Mouse (Mus musculus) myocyte (in vitro differentiated cells): ENCODE results near the gene Nelfb.

Experiments used
- E2F4 ChIP-seq: IDR thresholded peaks from one replicate; pipeline ENCODE4 v1.6.1; 2011; ENCODE audit warnings: mild to moderate bottlenecking, control low read depth, moderate library complexity; ENCODE audit not compliant: insufficient read depth
- MAX ChIP-seq: IDR thresholded peaks from one replicate; pipeline ENCODE4 v1.6.1; 2011; ENCODE audit warnings: low read depth, mild to moderate bottlenecking, control low read depth
- MYOD1 ChIP-seq, 3 experiments: IDR thresholded peaks; one replicate each; pipeline ENCODE4 v1.6.1; 2011; ENCODE audit warnings: control low read depth in 2 of 3, low read depth in 2 of 3, mild to moderate bottlenecking in 2 of 3, moderate library complexity in 1 of 3; ENCODE audit not compliant: insufficient read length in 2 of 3, control insufficient read depth in 1 of 3
- MYOG ChIP-seq, 3 experiments: IDR thresholded peaks; one replicate each; pipeline ENCODE4 v1.6.1; 2011; ENCODE audit warnings: control low read depth in 2 of 3, low read depth in 2 of 3, mild to moderate bottlenecking in 2 of 3; ENCODE audit not compliant: insufficient read length in 2 of 3, control insufficient read depth in 1 of 3, insufficient read depth in 1 of 3
- POLR2A ChIP-seq: IDR thresholded peaks from one replicate; pipeline ENCODE4 v1.6.1; 2011; ENCODE audit warnings: low read depth, mild to moderate bottlenecking, control low read depth, moderate library complexity; ENCODE audit not compliant: insufficient read length
- POLR2AphosphoS2 ChIP-seq: IDR thresholded peaks from one replicate; pipeline ENCODE4 v1.6.1; 2011; ENCODE audit warnings: low read depth, control low read depth; ENCODE audit not compliant: insufficient read length
- REST ChIP-seq: IDR thresholded peaks from one replicate; pipeline ENCODE4 v1.6.1; 2011; ENCODE audit warnings: mild to moderate bottlenecking, control low read depth, moderate library complexity; ENCODE audit not compliant: insufficient read depth, insufficient read length
- SRF ChIP-seq: IDR thresholded peaks from one replicate; pipeline ENCODE4 v1.6.1; 2011; ENCODE audit warnings: low read depth; ENCODE audit not compliant: control insufficient read depth, insufficient read length
- TCF12 ChIP-seq: IDR thresholded peaks from one replicate; pipeline ENCODE4 v1.6.1; 2011; ENCODE audit warnings: mild to moderate bottlenecking, control low read depth; ENCODE audit not compliant: poor library complexity, insufficient read depth, severe bottlenecking
- TCF3 ChIP-seq: IDR thresholded peaks from one replicate; pipeline ENCODE4 v1.6.1; 2011; ENCODE audit warnings: low read depth, control low read depth; ENCODE audit not compliant: insufficient read length
- USF1 ChIP-seq: IDR thresholded peaks from one replicate; pipeline ENCODE4 v1.6.1; 2011; ENCODE audit warnings: low read depth, mild to moderate bottlenecking, control low read depth, moderate library complexity

DNA sequence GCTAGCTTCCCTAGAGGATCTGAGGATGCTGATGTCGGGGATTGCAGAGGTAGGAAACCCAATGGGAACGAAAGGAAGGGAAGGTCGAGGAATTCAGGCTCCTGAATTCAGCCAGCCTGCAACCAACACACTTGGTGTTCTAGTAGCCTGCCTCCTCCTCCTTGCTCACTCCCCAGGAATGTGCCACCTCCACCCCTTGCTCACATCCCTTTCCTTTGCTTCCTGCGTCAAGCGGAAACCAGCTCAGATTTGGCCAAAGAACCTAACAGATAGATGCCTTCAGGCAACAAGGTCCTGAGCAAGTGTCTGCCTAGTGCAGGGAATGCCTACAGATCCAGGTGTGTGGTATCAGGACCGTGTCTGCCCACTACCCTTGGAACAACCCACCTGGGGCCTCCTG, 34.7 kb downstream of the Nelfb start:
- TF ChIP-seq POLR2A, result no peak
- TF ChIP-seq USF1, result no peak
- no peak for TF ChIP-seq TCF12
- TF ChIP-seq POLR2AphosphoS2, result no peak
- TF ChIP-seq E2F4, result no peak
- TF ChIP-seq REST, result no peak
- TF ChIP-seq MYOG (IDR thresholded peaks at IDR 0.05; ENCODE audit: control insufficient read depth in 1 of 3, insufficient read depth in 1 of 3, insufficient read length in 2 of 3, low read depth in 2 of 3), result no peak
- TF ChIP-seq MYOD1 (IDR thresholded peaks at IDR 0.05; ENCODE audit: control insufficient read depth in 1 of 3, insufficient read length in 2 of 3, low read depth in 2 of 3), result no peak
- TF ChIP-seq TCF3, result no peak
- TF ChIP-seq MAX, result no peak
- no peak for TF ChIP-seq SRF
